Mouse (Mus musculus) left cerebral cortex, adult 2 months (tissue): ENCODE results near the gene Spon1. TPM values are rescaled to one million over a fixed set of nuclear protein-coding genes. Genes with fewer than 3 reads are reported as not detected.

Source experiments
- DNase-seq, 2 experiments: peaks; one replicate each; pipeline ENCODE4 v3.0.0; 2021 to 2022; ENCODE audit warnings: low spot score in 2 of 2, mixed read lengths in 1 of 2; ENCODE audit errors: extremely low spot score in 1 of 2
- H3K27ac ChIP-seq: fragments of 200-600 bp; 2 replicates; pipeline ENCODE4 v1.8.1; 2022
- H3K4me3 ChIP-seq: fragments of 200-600 bp; 2 replicates; pipeline ENCODE4 v1.8.1; 2022
- CTCF ChIP-seq: fragments of 200-600 bp; IDR thresholded peaks from 2 replicates; pipeline ENCODE4 v1.8.1; 2022; ENCODE audit warnings: antibody characterized with exemption, mild to moderate bottlenecking, moderate library complexity
- intact Hi-C: fragments of 180-260 bp; cut with DNase I; formaldehyde crosslinking; loops from one replicate; pipeline ENCODE4 v1.15.1; 2025
- total RNA-seq, 2 experiments: library from RNA; stranded (reverse); gene quantifications; 2 replicates each; pipeline ENCODE4 v1.2.3; 2021

Gene Spon1
- total RNA-seq, 2 experiments from 2014 or later = 36.9 to 37.1 TPM

DNA sequence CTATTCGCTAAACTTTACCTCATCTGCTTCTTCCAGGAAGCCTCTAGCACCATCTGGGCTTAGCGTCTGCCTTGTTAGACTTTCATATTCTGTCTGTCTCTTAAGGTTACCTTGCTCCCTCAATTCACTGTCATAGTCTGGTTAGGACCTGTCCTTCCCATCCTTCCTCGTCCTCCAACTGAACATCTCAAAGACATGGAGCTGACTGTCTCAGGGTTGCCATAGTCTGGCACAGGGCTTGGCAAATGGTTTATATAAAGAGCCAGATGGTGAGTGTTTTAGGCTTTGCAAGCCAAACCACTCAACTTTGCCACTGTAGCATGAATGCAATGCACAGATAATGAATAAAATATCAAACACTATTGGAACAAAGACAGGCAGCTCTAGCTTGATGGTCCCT, 153.1 kb downstream of the Spon1 start:
- H3K4me3 ChIP-seq = no peak overlapping the region
- intact Hi-C loops = loop anchor here (5.0 kb wide), 1 partner anchor 152 kb away; the partner anchor contains the start of gene Spon1
- no peak overlapping the region for H3K27ac ChIP-seq
- no peak for TF ChIP-seq CTCF
- no peak for DNase-seq

DNA sequence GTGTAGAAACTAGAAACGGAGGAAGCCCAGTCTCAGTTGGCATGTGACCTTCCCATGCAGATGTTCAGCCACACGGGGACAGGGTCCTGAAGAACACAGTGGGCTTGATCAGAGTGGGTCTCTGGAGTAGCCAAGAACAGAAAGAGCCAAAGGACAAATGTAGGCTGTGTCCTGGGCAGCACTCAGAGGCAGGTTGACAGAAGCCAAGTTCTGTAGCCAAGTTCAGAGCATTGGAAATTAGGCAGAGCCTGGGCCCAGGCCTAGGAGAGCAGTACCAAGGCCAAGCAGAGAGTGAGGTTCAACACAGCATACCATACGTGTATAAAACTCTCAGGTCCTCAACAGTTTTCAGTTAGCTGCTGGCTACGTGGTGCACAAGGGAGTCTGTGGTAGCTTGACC, 153.7 kb downstream of the Spon1 start:
- DNase-seq = no peak
- intact Hi-C loops = loop anchor here (5.0 kb wide), 1 partner anchor 152 kb away; the partner anchor contains the start of gene Spon1
- Histone ChIP-seq H3K27ac (peak overlapping the region; percentile 20; the same call in 1 of the 2 replicates), H3K4me3 (no peak overlapping the region)
- TF ChIP-seq CTCF = no peak

DNA sequence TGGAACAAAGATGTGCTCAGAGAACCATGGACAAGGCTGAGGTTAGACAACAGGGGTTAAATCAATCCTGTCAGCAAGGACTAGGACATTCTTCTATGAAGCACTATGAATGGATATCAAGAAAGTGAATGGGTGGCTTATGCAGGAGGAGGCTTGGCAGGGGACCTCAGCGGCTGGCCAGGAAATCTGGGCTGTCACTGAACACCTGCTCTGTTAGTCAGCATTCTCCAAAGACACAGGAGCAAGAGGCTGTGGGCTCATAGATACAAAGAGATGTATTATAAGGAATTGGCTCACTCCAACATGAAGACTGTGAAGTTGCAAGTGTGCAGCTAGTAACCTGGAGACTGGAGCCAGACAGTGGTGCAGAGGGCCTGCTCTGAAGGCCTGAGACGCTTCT, 154.3 kb downstream of the Spon1 start:
- Histone ChIP-seq H3K27ac (no peak overlapping the region), H3K4me3 (no peak overlapping the region)
- intact Hi-C loops = no loop called here
- peak in 1 of 2 experiments; percentile 26 for DNase-seq
- TF ChIP-seq CTCF = no peak

DNA sequence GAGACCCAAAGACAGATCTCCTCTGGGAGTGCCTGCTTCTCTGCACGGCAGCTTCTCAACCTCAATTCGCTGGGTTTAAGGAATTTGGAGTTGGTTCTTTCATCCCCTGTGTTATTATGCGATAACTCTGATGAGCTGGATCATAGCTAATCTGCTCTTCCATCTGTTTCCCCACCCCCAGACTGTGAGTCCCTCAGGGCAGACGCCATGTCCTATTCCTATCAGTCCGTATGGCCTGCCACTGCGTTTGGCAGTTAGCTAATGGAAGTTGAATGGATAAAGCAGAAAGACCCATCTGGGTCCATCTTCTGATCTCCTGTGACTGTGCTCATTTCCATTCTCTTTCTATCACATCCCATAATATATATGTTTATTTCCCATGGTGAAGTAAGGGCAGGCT, 158.8 kb downstream of the Spon1 start:
- DNase-seq = no peak
- H3K4me3 ChIP-seq = no peak overlapping the region
- no peak for TF ChIP-seq CTCF
- intact Hi-C loops = no loop called here
- H3K27ac ChIP-seq = no peak overlapping the region

DNA sequence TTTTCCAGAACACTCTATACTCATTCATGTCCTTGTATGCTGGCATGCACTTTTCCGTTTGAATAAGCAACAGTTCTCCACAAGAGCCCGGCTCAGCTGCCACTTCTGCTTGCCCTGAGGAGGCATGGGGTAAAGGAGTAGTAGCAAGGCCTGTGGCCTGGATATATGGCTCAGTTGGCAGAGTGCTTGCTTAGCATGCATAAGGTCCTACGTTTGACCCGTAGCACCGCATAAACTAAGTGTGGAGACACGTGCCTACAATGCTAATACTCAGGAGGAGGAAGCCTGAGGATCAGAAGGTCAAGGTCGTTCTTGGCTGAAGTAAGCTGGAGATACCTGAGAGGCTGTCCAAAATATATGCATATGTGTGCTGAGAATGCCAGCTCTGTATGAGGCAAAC, 185.1 kb downstream of the Spon1 start:
- Histone ChIP-seq H3K4me3 (no peak overlapping the region), H3K27ac (no peak overlapping the region)
- TF ChIP-seq CTCF = no peak
- intact Hi-C loops = no loop called here
- DNase-seq = no peak

DNA sequence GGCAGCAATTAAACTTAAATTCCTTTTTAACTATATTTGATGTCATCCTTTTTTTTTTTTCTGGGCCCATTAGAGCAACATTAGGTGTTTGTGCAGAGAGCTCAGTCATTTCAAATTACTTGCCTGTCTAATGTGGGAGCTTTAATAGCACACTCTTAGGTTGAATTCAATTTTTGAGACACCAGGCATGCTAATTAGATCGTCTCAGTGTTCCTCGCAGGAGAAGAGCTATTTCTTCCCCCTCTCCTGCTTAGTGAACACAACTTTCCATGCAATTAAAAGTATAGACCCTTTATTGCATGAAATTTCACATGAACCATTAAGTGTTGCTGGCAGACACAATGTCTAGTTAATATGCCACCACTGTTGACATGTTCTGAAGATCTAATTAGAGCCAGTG, 189.6 kb downstream of the Spon1 start:
- Histone ChIP-seq H3K27ac (no peak overlapping the region), H3K4me3 (no peak overlapping the region)
- intact Hi-C loops = no loop called here
- no peak for DNase-seq
- no peak for TF ChIP-seq CTCF

DNA sequence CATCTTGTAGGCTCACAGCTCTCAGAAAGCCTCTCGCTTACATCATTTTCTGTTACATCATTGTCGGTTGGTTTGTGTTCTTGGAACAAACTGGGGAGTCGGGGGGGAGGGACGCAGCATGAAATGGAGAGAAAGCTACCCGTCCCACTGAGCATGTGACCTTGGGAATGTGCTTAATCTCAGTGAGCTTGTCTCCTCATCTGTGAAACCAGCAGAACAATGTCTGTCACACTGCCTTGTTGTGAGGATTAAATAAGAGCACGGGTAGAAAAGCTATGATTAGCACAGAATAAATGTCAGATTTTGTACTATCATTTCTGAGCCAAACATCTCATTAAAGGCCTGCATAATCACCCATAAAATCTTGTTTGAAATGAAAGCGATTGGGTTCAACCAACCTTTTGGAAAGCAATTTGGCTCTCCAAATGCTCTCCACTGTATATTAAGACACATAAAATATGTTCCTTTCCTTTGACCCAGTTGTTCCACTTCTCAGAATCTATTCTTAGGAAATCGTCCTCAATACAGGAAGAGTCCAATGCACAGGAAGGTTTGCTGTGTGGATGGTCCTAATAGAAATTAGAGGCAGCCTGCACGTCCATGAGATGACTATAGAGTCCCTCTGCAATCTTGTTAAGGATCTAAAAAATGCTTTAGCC, 195.2 kb downstream of the Spon1 start:
- H3K4me3 ChIP-seq = no peak overlapping the region
- peak overlapping the region; percentile 61 for H3K27ac ChIP-seq
- intact Hi-C loops = no loop called here
- DNase-seq = no peak
- no peak for TF ChIP-seq CTCF

DNA sequence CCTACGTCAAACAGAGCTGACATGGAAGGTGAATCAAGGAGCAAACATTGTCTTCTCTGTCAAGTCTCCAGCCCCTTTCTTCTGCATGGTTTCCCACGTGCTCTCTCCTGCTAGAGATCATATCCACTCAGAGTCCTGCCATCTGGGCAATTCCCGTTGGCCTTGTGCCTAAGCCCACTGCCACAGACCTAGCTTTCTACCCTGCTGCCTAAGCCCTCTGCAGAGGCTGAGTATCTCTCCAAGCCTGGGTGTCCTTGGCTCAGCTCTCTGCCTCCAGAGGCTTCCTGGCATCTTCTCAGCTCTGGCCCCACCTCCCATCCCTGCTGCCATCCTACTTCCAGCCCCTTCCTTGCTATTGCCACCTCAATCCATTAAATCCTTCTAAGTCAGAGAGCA, 195.7 kb downstream of the Spon1 start:
- DNase-seq = peak in 1 of 2 experiments; percentile 19
- Histone ChIP-seq H3K4me3 (no peak overlapping the region), H3K27ac (peak overlapping the region; percentile 61; the same call in 1 of the 2 replicates)
- intact Hi-C loops = no loop called here
- TF ChIP-seq CTCF = no peak

DNA sequence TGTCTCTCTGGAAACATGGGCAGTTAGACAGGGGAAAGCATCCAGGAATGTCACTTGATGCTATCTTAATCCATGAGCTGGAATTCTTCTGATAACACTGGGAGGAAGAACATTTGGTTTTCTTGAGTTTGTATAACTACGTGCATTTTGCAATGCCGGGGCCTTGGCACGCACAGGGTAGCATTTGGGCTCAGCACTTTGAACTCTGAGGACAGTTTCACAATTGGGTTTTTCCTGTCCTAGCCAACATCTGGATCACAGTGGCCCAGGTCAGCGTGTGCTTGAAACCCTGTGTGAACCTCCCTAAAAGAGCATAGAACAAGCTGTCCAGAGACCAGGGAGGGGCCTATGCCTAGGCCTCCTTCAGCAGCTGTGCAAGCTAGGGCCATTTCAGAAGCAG, 196.3 kb downstream of the Spon1 start:
- DNase-seq = no peak
- Histone ChIP-seq H3K4me3 (no peak overlapping the region), H3K27ac (no peak overlapping the region)
- no peak for TF ChIP-seq CTCF
- intact Hi-C loops = no loop called here

DNA sequence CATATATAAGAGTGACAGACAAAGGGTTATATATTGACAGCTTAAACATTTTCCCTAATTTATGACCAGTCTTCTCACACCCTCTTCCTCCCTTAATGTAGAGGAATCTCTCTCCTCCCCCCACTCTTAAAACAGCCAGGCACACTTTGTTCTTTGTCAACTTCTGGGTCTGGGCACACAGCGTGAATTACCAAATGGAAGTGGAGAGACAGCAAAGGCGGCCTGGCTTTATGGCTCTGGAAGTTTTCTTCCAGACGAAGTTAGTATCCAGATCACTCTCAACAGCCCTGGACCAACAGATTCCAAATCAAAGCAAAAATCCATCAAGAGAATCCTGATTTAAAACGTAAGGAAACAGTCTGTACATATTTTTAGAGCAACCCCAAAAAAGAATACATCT, 198.0 kb downstream of the Spon1 start:
- Histone ChIP-seq H3K4me3 (no peak overlapping the region), H3K27ac (no peak overlapping the region)
- intact Hi-C loops = no loop called here
- DNase-seq = no peak
- no peak for TF ChIP-seq CTCF

DNA sequence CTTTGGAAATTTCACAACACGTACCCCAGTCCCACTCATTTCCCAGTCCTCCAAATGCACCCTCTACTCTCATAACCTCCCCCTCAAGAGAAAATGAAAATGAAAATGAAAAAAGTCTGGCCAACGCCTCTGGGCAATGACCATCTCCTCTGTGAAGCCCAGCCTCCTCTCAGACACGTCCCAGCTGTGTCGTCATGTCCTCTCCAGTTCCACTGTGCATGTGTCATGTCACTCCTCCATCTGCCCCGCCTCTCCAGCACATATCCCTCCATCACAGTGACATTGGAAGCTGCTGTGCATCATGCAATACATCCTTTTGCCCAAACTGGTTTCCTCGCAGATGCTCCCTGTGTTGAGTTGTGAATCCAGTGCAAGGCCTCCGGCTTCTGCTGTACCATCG, 199.8 kb downstream of the Spon1 start:
- no peak overlapping the region for H3K4me3 ChIP-seq
- no peak for TF ChIP-seq CTCF
- DNase-seq = no peak
- no peak overlapping the region for H3K27ac ChIP-seq
- intact Hi-C loops = no loop called here

DNA sequence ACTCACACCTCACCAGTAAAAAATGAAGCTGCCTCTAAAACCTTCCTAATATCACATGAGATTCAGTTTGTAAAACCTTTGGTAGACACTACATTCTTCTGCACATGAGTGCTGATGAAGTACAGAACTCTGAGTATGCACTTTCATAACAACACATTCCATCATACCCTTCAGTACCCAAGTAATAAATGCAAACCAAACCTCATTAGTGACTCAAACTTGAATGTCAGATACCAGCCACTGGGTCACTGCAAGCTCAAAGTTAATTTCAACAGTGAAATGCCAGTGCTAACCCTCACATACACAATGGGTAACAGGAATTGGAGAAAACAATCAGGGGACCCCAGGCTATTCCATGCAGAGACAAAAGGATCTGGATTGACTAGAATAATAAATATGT, 203.4 kb downstream of the Spon1 start:
- no peak for DNase-seq
- no peak overlapping the region for H3K4me3 ChIP-seq
- no peak for TF ChIP-seq CTCF
- no peak overlapping the region for H3K27ac ChIP-seq
- intact Hi-C loops = no loop called here

DNA sequence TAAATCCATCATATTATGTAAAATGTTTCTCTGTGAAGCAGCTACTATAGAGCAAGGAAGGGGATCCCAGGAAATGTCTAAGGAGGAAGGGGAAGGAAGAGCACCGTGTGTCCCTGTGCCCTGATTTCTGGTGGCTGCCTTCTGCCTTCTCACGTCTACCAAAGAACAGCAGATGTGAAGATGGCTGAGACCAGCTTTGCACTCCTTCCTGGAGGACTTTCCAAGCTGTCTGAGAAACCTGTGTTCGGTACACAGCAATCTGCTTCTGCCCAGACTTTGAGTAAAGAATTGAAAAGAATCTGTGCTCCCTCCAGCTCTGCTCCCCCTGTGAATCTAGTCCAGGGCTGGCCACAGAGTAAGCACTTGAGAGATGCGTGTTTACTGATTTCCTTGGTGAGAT, 206.7 kb downstream of the Spon1 start:
- no peak for DNase-seq
- TF ChIP-seq CTCF = no peak
- Histone ChIP-seq H3K4me3 (no peak overlapping the region), H3K27ac (no peak overlapping the region)
- intact Hi-C loops = no loop called here
